Mouse (Mus musculus): ENCODE data around the gene Stx4a.
"Not testable (repeated sequence)": the region's sequence is repeated elsewhere in the genome, so short reads cannot be mapped to it uniquely, and the experiment has no call there.

GRCm38 (mm10) chr7:127895891-127896290 lies 71.8 kb downstream of the Stx4a start:
- not testable (repeated sequence) for TF ChIP-seq MAFK (IDR thresholded peaks at IDR 0.05; ENCODE audit: insufficient read depth, low read depth, low read length); ZC3H11A (IDR thresholded peaks at IDR 0.05; ENCODE audit: borderline replicate concordance, low read depth, low read length); HCFC1 (IDR thresholded peaks at IDR 0.05; ENCODE audit: borderline replicate concordance, insufficient read depth, low read length)

Measured in ES-E14 (cell line).